Mouse (Mus musculus): ENCODE results near the gene Ttc7. TPM values are rescaled to one million over a fixed set of nuclear protein-coding genes. Genes with fewer than 3 reads are reported as not detected.
"Not testable (repeated sequence)": the region's sequence is repeated elsewhere in the genome, so short reads cannot be mapped to it uniquely, and the experiment has no call there.

Ttc7 gene
- polyA plus RNA-seq, 1 experiment from 2014 or later = 61.6 TPM

- Histone ChIP-seq H3K36me3 (ENCODE audit: inconsistent target) (peaks cover 71% of the 10 kb centered on the region), H3K27ac (no peak overlapping the region), H3K4me3 (ENCODE audit: inconsistent target) (no peak overlapping the region), H3K79me2 (ENCODE audit: inconsistent target) (peaks cover 94% of the 10 kb centered on the region)
- WGBS (ENCODE audit: missing documents) = 52% methylated on average over 5 of the region's 5 CpGs
These were observed 10.4 kb downstream of the Ttc7 start for GRCm38 (mm10) chr17:87293125-87293524.

GRCm38 (mm10) chr17:87295738-87296137 is 13.1 kb downstream of the Ttc7 start:
- H3K36me3 ChIP-seq (ENCODE audit: inconsistent target) = peaks cover 49% of the 10 kb centered on the region
- no peak overlapping the region for H3K4me3 ChIP-seq (ENCODE audit: inconsistent target)
- no peak overlapping the region for H3K27ac ChIP-seq
- peaks cover 94% of the 10 kb centered on the region for H3K79me2 ChIP-seq (ENCODE audit: inconsistent target)
- WGBS (ENCODE audit: missing documents) = 72% methylated on average over 7 of the region's 7 CpGs

GRCm38 (mm10) chr17:87296701-87297100 is 14.0 kb downstream of the Ttc7 start:
- not testable (repeated sequence) for H3K27ac ChIP-seq; H3K4me3 ChIP-seq (ENCODE audit: inconsistent target)
- H3K36me3 ChIP-seq (ENCODE audit: inconsistent target) = peaks cover 41% of the 10 kb centered on the region; the same call in 1 of the 2 replicates
- H3K79me2 ChIP-seq (ENCODE audit: inconsistent target) = peaks cover 84% of the 10 kb centered on the region; the same call in 1 of the 2 replicates
- 100% methylated on average over 1 of the region's 1 CpGs for WGBS (ENCODE audit: missing documents)

GRCm38 (mm10) chr17:87298944-87299343 is 16.3 kb downstream of the Ttc7 start:
- no peak overlapping the region for H3K4me3 ChIP-seq (ENCODE audit: inconsistent target)
- no peak overlapping the region for H3K27ac ChIP-seq
- peaks cover 20% of the 10 kb centered on the region; the same call in 1 of the 2 replicates for H3K36me3 ChIP-seq (ENCODE audit: inconsistent target)
- WGBS (ENCODE audit: missing documents) = 44% methylated on average over 6 of the region's 6 CpGs
- H3K79me2 ChIP-seq (ENCODE audit: inconsistent target) = peaks cover 62% of the 10 kb centered on the region; the same call in 1 of the 2 replicates

- WGBS (ENCODE audit: missing documents) = 99% methylated on average over 10 of the region's 10 CpGs
- H3K4me3 ChIP-seq (ENCODE audit: inconsistent target) = no peak overlapping the region
- H3K79me2 ChIP-seq (ENCODE audit: inconsistent target) = peaks cover 60% of the 10 kb centered on the region
- H3K27ac ChIP-seq = no peak overlapping the region
- H3K36me3 ChIP-seq (ENCODE audit: inconsistent target) = peaks cover 6% of the 10 kb centered on the region; the same call in 1 of the 2 replicates
These were observed 17.7 kb downstream of the Ttc7 start for GRCm38 (mm10) chr17:87300340-87300739.

- WGBS (ENCODE audit: missing documents) = 0% methylated on average over 8 of the region's 9 CpGs
- not testable (repeated sequence) for H3K4me3 ChIP-seq (ENCODE audit: inconsistent target); H3K36me3 ChIP-seq (ENCODE audit: inconsistent target)
- peak overlapping the region; percentile 94 for H3K27ac ChIP-seq
- peaks cover 60% of the 10 kb centered on the region for H3K79me2 ChIP-seq (ENCODE audit: inconsistent target)
These were observed 18.9 kb downstream of the Ttc7 start for GRCm38 (mm10) chr17:87301607-87302006.

GRCm38 (mm10) chr17:87302014-87302794 is 19.5 kb downstream of the Ttc7 start:
- Histone ChIP-seq H3K36me3 (ENCODE audit: inconsistent target) (no peaks in the 10 kb centered on the region), H3K79me2 (ENCODE audit: inconsistent target) (peaks cover 61% of the 10 kb centered on the region), H3K4me3 (ENCODE audit: inconsistent target) (no peak overlapping the region), H3K27ac (peak overlapping the region; percentile 94)
- 3% methylated on average over 13 of the region's 13 CpGs for WGBS (ENCODE audit: missing documents)

- Histone ChIP-seq H3K4me3 (ENCODE audit: inconsistent target) (no peak overlapping the region), H3K79me2 (ENCODE audit: inconsistent target) (peaks cover 60% of the 10 kb centered on the region), H3K27ac (peak overlapping the region; percentile 94), H3K36me3 (ENCODE audit: inconsistent target) (peaks cover 20% of the 10 kb centered on the region; the same call in 1 of the 2 replicates)
- WGBS (ENCODE audit: missing documents) = 57% methylated on average over 11 of the region's 11 CpGs
These were observed 21.6 kb downstream of the Ttc7 start for GRCm38 (mm10) chr17:87304151-87304894.

GRCm38 (mm10) chr17:87305065-87305464 is 22.4 kb downstream of the Ttc7 start:
- Histone ChIP-seq H3K27ac (peak overlapping the region; percentile 94), H3K36me3 (ENCODE audit: inconsistent target) (peaks cover 27% of the 10 kb centered on the region; the same call in 1 of the 2 replicates), H3K4me3 (ENCODE audit: inconsistent target) (no peak overlapping the region), H3K79me2 (ENCODE audit: inconsistent target) (peaks cover 52% of the 10 kb centered on the region)
- WGBS (ENCODE audit: missing documents) = 97% methylated on average over 8 of the region's 8 CpGs

- 50% methylated on average over 8 of the region's 8 CpGs for WGBS (ENCODE audit: missing documents)
- H3K36me3 ChIP-seq (ENCODE audit: inconsistent target) = peaks cover 40% of the 10 kb centered on the region; the same call in 1 of the 2 replicates
- H3K4me3 ChIP-seq (ENCODE audit: inconsistent target) = peak overlapping the region; percentile 14
- peaks cover 46% of the 10 kb centered on the region for H3K79me2 ChIP-seq (ENCODE audit: inconsistent target)
- peak overlapping the region; percentile 38 for H3K27ac ChIP-seq
These were observed 24.1 kb downstream of the Ttc7 start for GRCm38 (mm10) chr17:87306746-87307145.

- Histone ChIP-seq H3K36me3 (ENCODE audit: inconsistent target) (peaks cover 48% of the 10 kb centered on the region; the same call in 1 of the 2 replicates), H3K27ac (no peak overlapping the region), H3K79me2 (ENCODE audit: inconsistent target) (peaks cover 45% of the 10 kb centered on the region), H3K4me3 (ENCODE audit: inconsistent target) (no peak overlapping the region)
- 96% methylated on average over 12 of the region's 12 CpGs for WGBS (ENCODE audit: missing documents)
These were observed 26.5 kb downstream of the Ttc7 start for GRCm38 (mm10) chr17:87309073-87309788.

GRCm38 (mm10) chr17:87310497-87310896 is 27.8 kb downstream of the Ttc7 start:
- no peak overlapping the region for H3K27ac ChIP-seq
- 100% methylated on average over 7 of the region's 7 CpGs for WGBS (ENCODE audit: missing documents)
- peaks cover 38% of the 10 kb centered on the region for H3K79me2 ChIP-seq (ENCODE audit: inconsistent target)
- peaks cover 48% of the 10 kb centered on the region; the same call in 1 of the 2 replicates for H3K36me3 ChIP-seq (ENCODE audit: inconsistent target)
- H3K4me3 ChIP-seq (ENCODE audit: inconsistent target) = no peak overlapping the region

GRCm38 (mm10) chr17:87312351-87312750 is 29.7 kb downstream of the Ttc7 start:
- peaks cover 38% of the 10 kb centered on the region; the same call in 1 of the 2 replicates for H3K79me2 ChIP-seq (ENCODE audit: inconsistent target)
- no peak overlapping the region for H3K4me3 ChIP-seq (ENCODE audit: inconsistent target)
- H3K36me3 ChIP-seq (ENCODE audit: inconsistent target) = peaks cover 55% of the 10 kb centered on the region; the same call in 1 of the 2 replicates
- WGBS (ENCODE audit: missing documents) = 95% methylated on average over 12 of the region's 12 CpGs
- no peak overlapping the region for H3K27ac ChIP-seq
